Mouse (Mus musculus): Measurements from ENCODE around the gene Dusp7. TPM values are rescaled to one million over a fixed set of nuclear protein-coding genes. Genes with fewer than 3 reads are reported as not detected.

The Dusp7 gene
- polyA plus RNA-seq, 1 experiment from 2014 or later: 17.0 TPM

GRCm38 (mm10) chr9:106406443-106407078 is 38.1 kb downstream of the Dusp7 start:
- WGBS: 60% methylated on average over 8 of the region's 8 CpGs
- no peak overlapping the region for H3K27ac ChIP-seq (ENCODE audit: low read depth, low read length)
- DNase-seq (ENCODE audit: low spot score, missing footprints): no peak

GRCm38 (mm10) chr9:106409096-106409495 is 40.7 kb downstream of the Dusp7 start:
- ATAC-seq (ENCODE audit: low FRiP score): no peak
- Histone ChIP-seq H3K27ac (ENCODE audit: low read depth, low read length) (no peak overlapping the region), H3K9ac (ENCODE audit: low read length) (no peak overlapping the region), H3K4me2 (no peak overlapping the region), H3K4me3 (ENCODE audit: low read depth, low read length) (no peak overlapping the region), H3K9me3 (ENCODE audit: control insufficient read depth, low read length) (no peaks in the 10 kb centered on the region), H3K36me3 (ENCODE audit: control insufficient read depth, insufficient read depth, low read length) (no peaks in the 10 kb centered on the region), H3K4me1 (ENCODE audit: control insufficient read depth, insufficient read depth, low read length) (no peaks in the 10 kb centered on the region), H3K27me3 (ENCODE audit: control insufficient read depth, insufficient read depth, low read length) (no peaks in the 10 kb centered on the region)
- DNase-seq (ENCODE audit: low spot score, missing footprints): no peak
- WGBS: 98% methylated on average over 4 of the region's 4 CpGs

More at GRCm38 (mm10) chr9:106406443-106407078, 38.1 kb downstream of the Dusp7 start:
- Histone ChIP-seq H3K4me1 (ENCODE audit: control insufficient read depth, insufficient read depth, low read length) (no peaks in the 10 kb centered on the region), H3K4me2 (no peak overlapping the region), H3K9ac (ENCODE audit: low read length) (no peak overlapping the region), H3K36me3 (ENCODE audit: control insufficient read depth, insufficient read depth, low read length) (no peaks in the 10 kb centered on the region), H3K9me3 (ENCODE audit: control insufficient read depth, low read length) (no peaks in the 10 kb centered on the region), H3K4me3 (ENCODE audit: low read depth, low read length) (no peak overlapping the region), H3K27me3 (ENCODE audit: control insufficient read depth, insufficient read depth, low read length) (no peaks in the 10 kb centered on the region)
- ATAC-seq (ENCODE audit: low FRiP score): no peak

GRCm38 (mm10) chr9:106410086-106410650 is 41.7 kb downstream of the Dusp7 start:
- no peaks in the 10 kb centered on the region for H3K36me3 ChIP-seq (ENCODE audit: control insufficient read depth, insufficient read depth, low read length)
- ATAC-seq (ENCODE audit: low FRiP score): no peak
- no peaks in the 10 kb centered on the region for H3K27me3 ChIP-seq (ENCODE audit: control insufficient read depth, insufficient read depth, low read length)
- no peak overlapping the region for H3K4me3 ChIP-seq (ENCODE audit: low read depth, low read length)
- no peak overlapping the region for H3K9ac ChIP-seq (ENCODE audit: low read length)
- H3K9me3 ChIP-seq (ENCODE audit: control insufficient read depth, low read length): no peaks in the 10 kb centered on the region
- H3K27ac ChIP-seq (ENCODE audit: low read depth, low read length): no peak overlapping the region
- no peak for DNase-seq (ENCODE audit: low spot score, missing footprints)
- no peaks in the 10 kb centered on the region for H3K4me1 ChIP-seq (ENCODE audit: control insufficient read depth, insufficient read depth, low read length)
- H3K4me2 ChIP-seq: no peak overlapping the region
- WGBS: 83% methylated on average over 2 of the region's 2 CpGs

- no peaks in the 10 kb centered on the region for H3K36me3 ChIP-seq (ENCODE audit: control insufficient read depth, insufficient read depth, low read length)
These were observed 42.7 kb downstream of the Dusp7 start for GRCm38 (mm10) chr9:106411091-106411594.

GRCm38 (mm10) chr9:106411729-106412128 is 43.3 kb downstream of the Dusp7 start:
- DNase-seq (ENCODE audit: low spot score, missing footprints) (no peak), ATAC-seq (ENCODE audit: low FRiP score) (no peak)
- Histone ChIP-seq H3K36me3 (ENCODE audit: control insufficient read depth, insufficient read depth, low read length) (no peaks in the 10 kb centered on the region), H3K9ac (ENCODE audit: low read length) (no peak overlapping the region), H3K4me3 (ENCODE audit: low read depth, low read length) (no peak overlapping the region), H3K27me3 (ENCODE audit: control insufficient read depth, insufficient read depth, low read length) (no peaks in the 10 kb centered on the region), H3K4me2 (no peak overlapping the region), H3K27ac (ENCODE audit: low read depth, low read length) (no peak overlapping the region), H3K4me1 (ENCODE audit: control insufficient read depth, insufficient read depth, low read length) (no peaks in the 10 kb centered on the region), H3K9me3 (ENCODE audit: control insufficient read depth, low read length) (no peaks in the 10 kb centered on the region)
- 71% methylated on average over 6 of the region's 6 CpGs for WGBS

More at GRCm38 (mm10) chr9:106411091-106411594, 42.7 kb downstream of the Dusp7 start:
- H3K4me1 ChIP-seq (ENCODE audit: control insufficient read depth, insufficient read depth, low read length): no peaks in the 10 kb centered on the region
- H3K27me3 ChIP-seq (ENCODE audit: control insufficient read depth, insufficient read depth, low read length): no peaks in the 10 kb centered on the region
- no peak overlapping the region for H3K4me2 ChIP-seq
- DNase-seq (ENCODE audit: low spot score, missing footprints): no peak
- H3K4me3 ChIP-seq (ENCODE audit: low read depth, low read length): no peak overlapping the region
- H3K27ac ChIP-seq (ENCODE audit: low read depth, low read length): no peak overlapping the region
- H3K9me3 ChIP-seq (ENCODE audit: control insufficient read depth, low read length): no peaks in the 10 kb centered on the region
- 84% methylated on average over 9 of the region's 9 CpGs for WGBS
- H3K9ac ChIP-seq (ENCODE audit: low read length): no peak overlapping the region
- ATAC-seq (ENCODE audit: low FRiP score): no peak

GRCm38 (mm10) chr9:106412210-106412609 is 43.8 kb downstream of the Dusp7 start:
- no peak overlapping the region for H3K9ac ChIP-seq (ENCODE audit: low read length)
- H3K36me3 ChIP-seq (ENCODE audit: control insufficient read depth, insufficient read depth, low read length): no peaks in the 10 kb centered on the region
- H3K9me3 ChIP-seq (ENCODE audit: control insufficient read depth, low read length): no peaks in the 10 kb centered on the region
- ATAC-seq (ENCODE audit: low FRiP score) (no peak), DNase-seq (ENCODE audit: low spot score, missing footprints) (no peak)
- no peak overlapping the region for H3K4me3 ChIP-seq (ENCODE audit: low read depth, low read length)
- no peaks in the 10 kb centered on the region for H3K4me1 ChIP-seq (ENCODE audit: control insufficient read depth, insufficient read depth, low read length)
- no peak overlapping the region for H3K4me2 ChIP-seq
- WGBS: 78% methylated on average over 3 of the region's 3 CpGs
- no peak overlapping the region for H3K27ac ChIP-seq (ENCODE audit: low read depth, low read length)
- H3K27me3 ChIP-seq (ENCODE audit: control insufficient read depth, insufficient read depth, low read length): no peaks in the 10 kb centered on the region

GRCm38 (mm10) chr9:106413606-106414005 is 45.2 kb downstream of the Dusp7 start:
- Histone ChIP-seq H3K9me3 (ENCODE audit: control insufficient read depth, low read length) (no peaks in the 10 kb centered on the region), H3K27me3 (ENCODE audit: control insufficient read depth, insufficient read depth, low read length) (no peaks in the 10 kb centered on the region), H3K9ac (ENCODE audit: low read length) (no peak overlapping the region), H3K4me3 (ENCODE audit: low read depth, low read length) (no peak overlapping the region), H3K27ac (ENCODE audit: low read depth, low read length) (no peak overlapping the region), H3K36me3 (ENCODE audit: control insufficient read depth, insufficient read depth, low read length) (no peaks in the 10 kb centered on the region), H3K4me2 (no peak overlapping the region), H3K4me1 (ENCODE audit: control insufficient read depth, insufficient read depth, low read length) (peaks cover 9% of the 10 kb centered on the region)
- no peak for DNase-seq (ENCODE audit: low spot score, missing footprints)
- WGBS: 86% methylated on average over 5 of the region's 5 CpGs
- ATAC-seq (ENCODE audit: low FRiP score): no peak

GRCm38 (mm10) chr9:106416826-106417225 is 48.4 kb downstream of the Dusp7 start:
- Histone ChIP-seq H3K4me3 (ENCODE audit: low read depth, low read length) (no peak overlapping the region), H3K27me3 (ENCODE audit: control insufficient read depth, insufficient read depth, low read length) (no peaks in the 10 kb centered on the region), H3K36me3 (ENCODE audit: control insufficient read depth, insufficient read depth, low read length) (no peaks in the 10 kb centered on the region), H3K4me1 (ENCODE audit: control insufficient read depth, insufficient read depth, low read length) (peaks cover 29% of the 10 kb centered on the region), H3K9ac (ENCODE audit: low read length) (no peak overlapping the region), H3K27ac (ENCODE audit: low read depth, low read length) (no peak overlapping the region), H3K4me2 (no peak overlapping the region), H3K9me3 (ENCODE audit: control insufficient read depth, low read length) (no peaks in the 10 kb centered on the region)
- DNase-seq (ENCODE audit: low spot score, missing footprints) (no peak), ATAC-seq (ENCODE audit: low FRiP score) (no peak)
- 90% methylated on average over 6 of the region's 6 CpGs for WGBS

- peak overlapping the region; percentile 22 for H3K4me3 ChIP-seq (ENCODE audit: low read depth, low read length)
- H3K4me1 ChIP-seq (ENCODE audit: control insufficient read depth, insufficient read depth, low read length): peaks cover 29% of the 10 kb centered on the region
- ATAC-seq (ENCODE audit: low FRiP score) (peak; percentile 14; the same call in 1 of the 2 replicates), DNase-seq (ENCODE audit: low spot score, missing footprints) (peak; percentile 91)
- no peaks in the 10 kb centered on the region for H3K27me3 ChIP-seq (ENCODE audit: control insufficient read depth, insufficient read depth, low read length)
- H3K36me3 ChIP-seq (ENCODE audit: control insufficient read depth, insufficient read depth, low read length): no peaks in the 10 kb centered on the region
- no peaks in the 10 kb centered on the region for H3K9me3 ChIP-seq (ENCODE audit: control insufficient read depth, low read length)
- peak overlapping the region; percentile 48 for H3K9ac ChIP-seq (ENCODE audit: low read length)
- 19% methylated on average over 29 of the region's 29 CpGs for WGBS
- peak overlapping the region; percentile 52 for H3K4me2 ChIP-seq
- H3K27ac ChIP-seq (ENCODE audit: low read depth, low read length): no peak overlapping the region
These were observed 49.6 kb downstream of the Dusp7 start for GRCm38 (mm10) chr9:106417841-106418625.
